Mouse (Mus musculus): ENCODE measurements around the gene Sema3g. TPM values are rescaled to one million over a fixed set of nuclear protein-coding genes. Genes with fewer than 3 reads are reported as not detected.

Gene Sema3g
- total and polyA plus RNA-seq, 2 experiments from 2014 or later, result 0.90 to 12.7 TPM

- Histone ChIP-seq H3K27ac (ENCODE audit: low read depth) (peak overlapping the region; percentile 66), H3K27me3 (ENCODE audit: control insufficient read depth, insufficient read depth, low read length) (no peaks in the 10 kb centered on the region), H3K9me3 (replicated peaks; ENCODE audit: control insufficient read depth, low read length) (no peaks in the 10 kb centered on the region), H3K4me3 (ENCODE audit: low read depth, low read length) (no peak overlapping the region), H3K9ac (replicated peaks; ENCODE audit: low read depth, low read length) (no peak overlapping the region), H3K4me2 (ENCODE audit: low read depth, low read length) (no peak overlapping the region), H3K4me1 (ENCODE audit: control insufficient read depth, insufficient read depth) (peaks cover 20% of the 10 kb centered on the region), H3K36me3 (replicated peaks; ENCODE audit: control insufficient read depth, insufficient read depth, low read length) (no peaks in the 10 kb centered on the region)
- DNase-seq (ENCODE audit: low spot score) (no peak), ATAC-seq (ENCODE audit: insufficient read depth, low read depth) (no peak)
- TF ChIP-seq EP300 (IDR thresholded peaks at IDR 0.05; ENCODE audit: low read depth) (no peak), CTCF (IDR thresholded peaks at IDR 0.05; ENCODE audit: low read depth) (no peak)
- 62% methylated on average over 13 of the region's 13 CpGs for WGBS
These were observed 14.9 kb downstream of the Sema3g start for GRCm38 (mm10) chr14:31232404-31233069.

GRCm38 (mm10) chr14:31233070-31233995 is 15.7 kb downstream of the Sema3g start:
- no peak overlapping the region for H3K9ac ChIP-seq (replicated peaks; ENCODE audit: low read depth, low read length)
- peak overlapping the region; percentile 66 for H3K27ac ChIP-seq (ENCODE audit: low read depth)
- 68% methylated on average over 14 of the region's 14 CpGs for WGBS
- no peak overlapping the region for H3K4me3 ChIP-seq (ENCODE audit: low read depth, low read length)
- DNase-seq (ENCODE audit: low spot score) (peak; percentile 15), ATAC-seq (ENCODE audit: insufficient read depth, low read depth) (peak; percentile 54)
- no peak for TF ChIP-seq CTCF (IDR thresholded peaks at IDR 0.05; ENCODE audit: low read depth)
- peak; percentile 82 for TF ChIP-seq EP300 (IDR thresholded peaks at IDR 0.05; ENCODE audit: low read depth)
- H3K9me3 ChIP-seq (replicated peaks; ENCODE audit: control insufficient read depth, low read length), result no peaks in the 10 kb centered on the region
- peaks cover 14% of the 10 kb centered on the region; the same call in 1 of the 2 replicates for H3K4me1 ChIP-seq (ENCODE audit: control insufficient read depth, insufficient read depth)
- no peaks in the 10 kb centered on the region; the same call in 1 of the 2 replicates for H3K36me3 ChIP-seq (replicated peaks; ENCODE audit: control insufficient read depth, insufficient read depth, low read length)
- H3K4me2 ChIP-seq (ENCODE audit: low read depth, low read length), result no peak overlapping the region
- H3K27me3 ChIP-seq (ENCODE audit: control insufficient read depth, insufficient read depth, low read length), result no peaks in the 10 kb centered on the region

- Histone ChIP-seq H3K9ac (replicated peaks; ENCODE audit: low read depth, low read length) (no peak overlapping the region), H3K4me3 (ENCODE audit: low read depth, low read length) (no peak overlapping the region), H3K4me1 (ENCODE audit: control insufficient read depth, insufficient read depth) (peaks cover 14% of the 10 kb centered on the region; the same call in 1 of the 2 replicates), H3K36me3 (replicated peaks; ENCODE audit: control insufficient read depth, insufficient read depth, low read length) (no peaks in the 10 kb centered on the region; the same call in 1 of the 2 replicates), H3K4me2 (ENCODE audit: low read depth, low read length) (no peak overlapping the region), H3K27me3 (ENCODE audit: control insufficient read depth, insufficient read depth, low read length) (no peaks in the 10 kb centered on the region), H3K27ac (ENCODE audit: low read depth) (peak overlapping the region; percentile 66), H3K9me3 (replicated peaks; ENCODE audit: control insufficient read depth, low read length) (no peaks in the 10 kb centered on the region)
- ATAC-seq (ENCODE audit: insufficient read depth, low read depth) (peak; percentile 34), DNase-seq (ENCODE audit: low spot score) (peak; percentile 85)
- WGBS, result 12% methylated on average over 11 of the region's 11 CpGs
- TF ChIP-seq EP300 (IDR thresholded peaks at IDR 0.05; ENCODE audit: low read depth) (no peak), CTCF (IDR thresholded peaks at IDR 0.05; ENCODE audit: low read depth) (peak; percentile 98)
These were observed 16.4 kb downstream of the Sema3g start for GRCm38 (mm10) chr14:31233996-31234591.

- 64% methylated on average over 7 of the region's 7 CpGs for WGBS
- H3K27ac ChIP-seq (ENCODE audit: low read depth), result no peak overlapping the region
- no peaks in the 10 kb centered on the region for H3K27me3 ChIP-seq (ENCODE audit: control insufficient read depth, insufficient read depth, low read length)
- no peak for TF ChIP-seq EP300 (IDR thresholded peaks at IDR 0.05; ENCODE audit: low read depth)
- TF ChIP-seq CTCF (IDR thresholded peaks at IDR 0.05; ENCODE audit: low read depth), result no peak
- H3K36me3 ChIP-seq (replicated peaks; ENCODE audit: control insufficient read depth, insufficient read depth, low read length), result no peaks in the 10 kb centered on the region; the same call in 1 of the 2 replicates
- no peaks in the 10 kb centered on the region for H3K9me3 ChIP-seq (replicated peaks; ENCODE audit: control insufficient read depth, low read length)
- DNase-seq (ENCODE audit: low spot score), result no peak
- no peak overlapping the region for H3K4me2 ChIP-seq (ENCODE audit: low read depth, low read length)
- no peaks in the 10 kb centered on the region for H3K4me1 ChIP-seq (ENCODE audit: control insufficient read depth, insufficient read depth)
- ATAC-seq (ENCODE audit: insufficient read depth, low read depth), result no peak; the same call in 1 of the 2 replicates
- no peak overlapping the region for H3K9ac ChIP-seq (replicated peaks; ENCODE audit: low read depth, low read length)
- no peak overlapping the region for H3K4me3 ChIP-seq (ENCODE audit: low read depth, low read length)
These were observed 19.6 kb downstream of the Sema3g start for GRCm38 (mm10) chr14:31237101-31237882.

GRCm38 (mm10) chr14:31240528-31240927 is 22.9 kb downstream of the Sema3g start:
- Histone ChIP-seq H3K4me2 (ENCODE audit: low read depth, low read length) (no peak overlapping the region), H3K27me3 (ENCODE audit: control insufficient read depth, insufficient read depth, low read length) (no peaks in the 10 kb centered on the region), H3K9me3 (replicated peaks; ENCODE audit: control insufficient read depth, low read length) (no peaks in the 10 kb centered on the region), H3K27ac (ENCODE audit: low read depth) (no peak overlapping the region), H3K9ac (replicated peaks; ENCODE audit: low read depth, low read length) (no peak overlapping the region), H3K4me1 (ENCODE audit: control insufficient read depth, insufficient read depth) (no peaks in the 10 kb centered on the region), H3K36me3 (replicated peaks; ENCODE audit: control insufficient read depth, insufficient read depth, low read length) (no peaks in the 10 kb centered on the region; the same call in 1 of the 2 replicates), H3K4me3 (ENCODE audit: low read depth, low read length) (no peak overlapping the region)
- WGBS, result 74% methylated on average over 3 of the region's 3 CpGs
- DNase-seq (ENCODE audit: low spot score) (no peak), ATAC-seq (ENCODE audit: insufficient read depth, low read depth) (no peak)
- TF ChIP-seq EP300 (IDR thresholded peaks at IDR 0.05; ENCODE audit: low read depth) (no peak), CTCF (IDR thresholded peaks at IDR 0.05; ENCODE audit: low read depth) (no peak)

All from heart, postnatal 0 days (tissue).